Mouse (Mus musculus) adrenal gland (tissue): ENCODE results near the gene Ubash3b.

ENCODE experiments used
- intact Hi-C: fragments of 180-260 bp; cut with DNase I; formaldehyde crosslinking; loops from one replicate; pipeline ENCODE4 v1.15.1; 2025
- long read RNA-seq, 2 experiments: library from polyadenylated mRNA; unstranded; transcript quantifications; one replicate each; pipeline ENCODE4 v2.0.0; 2020; ENCODE audit warnings: borderline replicate concordance in 1 of 2; ENCODE audit not compliant: insufficient replicate concordance in 1 of 2

The Ubash3b gene
- long read RNA-seq, experiment 1, partial matches to known transcripts: 0 of 2 reads
- long read RNA-seq, experiment 1, other reads (novel, unspliced or antisense): 2 of 2 reads
- long read RNA-seq, experiment 2, full-length matches to known transcripts: 1 of 1 reads
- long read RNA-seq, experiment 2, partial matches to known transcripts: 0 of 1 reads
- long read RNA-seq, experiment 2, other reads (novel, unspliced or antisense): 0 of 1 reads

GRCm38 (mm10) chr9:41161413-41161812 lies at the start of gene Ubash3b:
Gene Ubash3b (minus strand): TSS chr9:41161697.
- intact Hi-C loops: no loop called here

GRCm38 (mm10) chr9:41207130-41208104 lies 45.9 kb upstream of the Ubash3b start:
- intact Hi-C loops: no loop called here

GRCm38 (mm10) chr9:41206717-41207116 lies 45.2 kb upstream of the Ubash3b start:
- intact Hi-C loops: no loop called here

GRCm38 (mm10) chr9:41205267-41205666 lies 43.8 kb upstream of the Ubash3b start:
- intact Hi-C loops: no loop called here

GRCm38 (mm10) chr9:41199456-41200252 lies 38.2 kb upstream of the Ubash3b start:
- intact Hi-C loops: loop anchor here (10.0 kb wide), 1 partner anchor 365 kb away; no protein-coding TSS in a partner anchor

- intact Hi-C loops: loop anchor here (10.0 kb wide), 1 partner anchor 364 kb away; no protein-coding TSS in a partner anchor
Observed at GRCm38 (mm10) chr9:41198501-41199265, 37.2 kb upstream of the Ubash3b start.

- intact Hi-C loops: loop anchor here (10.0 kb wide), 1 partner anchor 361 kb away; no protein-coding TSS in a partner anchor
Observed at GRCm38 (mm10) chr9:41195742-41196311, 34.3 kb upstream of the Ubash3b start.

GRCm38 (mm10) chr9:41191651-41192210 lies 30.2 kb upstream of the Ubash3b start:
- intact Hi-C loops: loop anchor here (2.0 to 10.0 kb wide), 2 partner anchors 201 to 357 kb away; no protein-coding TSS in a partner anchor

- intact Hi-C loops: loop anchor here (2.0 to 10.0 kb wide), 2 partner anchors 200 to 356 kb away; no protein-coding TSS in a partner anchor
Observed at GRCm38 (mm10) chr9:41190745-41191482, 29.4 kb upstream of the Ubash3b start.

GRCm38 (mm10) chr9:41187939-41188338 lies 26.4 kb upstream of the Ubash3b start:
- intact Hi-C loops: no loop called here

- intact Hi-C loops: no loop called here
Observed at GRCm38 (mm10) chr9:41187498-41187897, 26.0 kb upstream of the Ubash3b start.

GRCm38 (mm10) chr9:41185331-41185730 lies 23.8 kb upstream of the Ubash3b start:
- intact Hi-C loops: no loop called here

GRCm38 (mm10) chr9:41182550-41182949 lies 21.1 kb upstream of the Ubash3b start:
- intact Hi-C loops: loop anchor here (2.0 kb wide), 1 partner anchor 138 kb away; no protein-coding TSS in a partner anchor

GRCm38 (mm10) chr9:41181803-41182202 lies 20.3 kb upstream of the Ubash3b start:
- intact Hi-C loops: loop anchor here (2.0 kb wide), 1 partner anchor 137 kb away; no protein-coding TSS in a partner anchor

- intact Hi-C loops: no loop called here
Observed at GRCm38 (mm10) chr9:41181372-41181771, 19.9 kb upstream of the Ubash3b start.

- intact Hi-C loops: no loop called here
Observed at GRCm38 (mm10) chr9:41179056-41179455, 17.6 kb upstream of the Ubash3b start.

- intact Hi-C loops: no loop called here
Observed at GRCm38 (mm10) chr9:41173158-41173557, 11.7 kb upstream of the Ubash3b start.

GRCm38 (mm10) chr9:41172426-41172825 lies 10.9 kb upstream of the Ubash3b start:
- intact Hi-C loops: no loop called here

- intact Hi-C loops: no loop called here
Observed at GRCm38 (mm10) chr9:41170026-41170425, 8.5 kb upstream of the Ubash3b start.
